Mouse (Mus musculus): ENCODE measurements around the gene Slc24a3. TPM values are rescaled to one million over a fixed set of nuclear protein-coding genes. Genes with fewer than 3 reads are reported as not detected.

Gene Slc24a3
- polyA plus RNA-seq, 1 experiment from 2014 or later: 3.5 TPM

DNA sequence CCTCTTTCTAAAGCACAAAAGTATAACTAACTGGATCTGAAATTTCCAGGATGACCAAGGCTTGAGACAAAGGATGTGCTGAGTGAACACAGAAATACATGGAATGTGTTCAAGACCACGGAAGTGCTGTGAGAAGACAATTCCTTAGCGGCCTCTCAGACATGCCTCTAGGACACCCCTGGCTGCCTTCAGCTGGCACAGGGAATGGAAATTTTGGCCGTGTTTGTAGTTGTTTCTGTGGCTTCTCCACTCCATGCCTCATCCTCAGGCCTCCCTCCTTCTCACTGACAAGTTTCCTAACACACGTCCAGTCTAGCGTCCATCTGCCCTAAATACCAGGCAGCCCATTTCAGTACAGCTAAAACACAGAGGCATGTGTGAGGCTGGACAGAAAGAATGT lies 262.4 kb downstream of the Slc24a3 start:
- 85% methylated on average over 5 of the region's 5 CpGs for WGBS
- Histone ChIP-seq H3K9ac (no peak overlapping the region), H3K36me3 (no peaks in the 10 kb centered on the region), H3K27ac (no peak overlapping the region), H3K4me2 (replicated peaks) (no peak overlapping the region), H3K4me1 (no peaks in the 10 kb centered on the region), H3K4me3 (no peak overlapping the region), H3K27me3 (no peaks in the 10 kb centered on the region), H3K9me3 (replicated peaks) (no peaks in the 10 kb centered on the region)
- no peak for ATAC-seq (ENCODE audit: low FRiP score)

DNA sequence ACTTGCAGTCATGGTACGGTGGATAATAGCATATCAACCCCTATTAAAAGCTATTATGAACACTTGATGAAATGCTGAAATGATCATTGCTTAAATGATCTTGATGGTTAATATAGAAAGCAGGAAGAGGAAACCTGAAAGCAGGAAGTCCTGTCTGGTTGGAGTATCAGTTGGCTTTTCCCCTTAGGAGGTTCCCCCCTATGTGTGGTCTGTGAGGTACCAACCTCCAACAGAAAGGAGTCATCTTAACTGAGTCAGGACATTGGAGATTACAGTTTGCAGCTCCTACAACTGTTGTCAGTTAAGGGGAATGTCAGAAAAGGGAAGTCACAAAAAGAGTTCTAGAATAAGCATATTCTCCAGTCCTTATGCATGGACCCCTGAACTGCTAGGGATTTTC lies 266.5 kb downstream of the Slc24a3 start:
- ATAC-seq (ENCODE audit: low FRiP score): no peak
- Histone ChIP-seq H3K36me3 (no peaks in the 10 kb centered on the region), H3K27me3 (no peaks in the 10 kb centered on the region), H3K4me3 (no peak overlapping the region), H3K4me1 (0 out of 2 replicates have a peak, but pooled peaks cover 2% of the 10 kb centered on the region), H3K9ac (no peak overlapping the region), H3K9me3 (replicated peaks) (no peaks in the 10 kb centered on the region), H3K4me2 (replicated peaks) (no peak overlapping the region), H3K27ac (no peak overlapping the region)
- WGBS: 93% methylated on average over 1 of the region's 1 CpGs

DNA sequence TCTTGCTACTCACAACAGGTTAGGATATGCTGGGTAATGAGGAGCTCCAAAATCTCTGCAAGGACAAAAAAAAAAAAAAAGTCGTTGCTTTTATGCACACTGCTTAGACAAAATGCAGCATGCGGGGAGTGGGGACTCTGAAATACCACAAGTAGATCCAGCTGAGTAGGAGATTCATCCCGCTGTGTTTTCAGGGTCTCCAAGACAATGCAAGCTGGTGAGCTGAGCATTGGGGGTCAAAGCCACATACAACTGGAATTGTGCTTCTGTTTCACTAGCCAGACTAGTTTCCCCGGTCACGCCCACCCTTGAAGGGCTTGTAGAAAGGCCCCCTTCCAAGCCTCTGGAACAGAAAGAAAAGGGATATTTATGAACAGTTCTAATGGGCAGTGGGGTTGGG lies 270.8 kb downstream of the Slc24a3 start:
- H3K4me1 ChIP-seq: 0 out of 2 replicates have a peak, but pooled peaks cover 2% of the 10 kb centered on the region
- WGBS: 43% methylated on average over 5 of the region's 5 CpGs
- ATAC-seq (ENCODE audit: low FRiP score): no peak

DNA sequence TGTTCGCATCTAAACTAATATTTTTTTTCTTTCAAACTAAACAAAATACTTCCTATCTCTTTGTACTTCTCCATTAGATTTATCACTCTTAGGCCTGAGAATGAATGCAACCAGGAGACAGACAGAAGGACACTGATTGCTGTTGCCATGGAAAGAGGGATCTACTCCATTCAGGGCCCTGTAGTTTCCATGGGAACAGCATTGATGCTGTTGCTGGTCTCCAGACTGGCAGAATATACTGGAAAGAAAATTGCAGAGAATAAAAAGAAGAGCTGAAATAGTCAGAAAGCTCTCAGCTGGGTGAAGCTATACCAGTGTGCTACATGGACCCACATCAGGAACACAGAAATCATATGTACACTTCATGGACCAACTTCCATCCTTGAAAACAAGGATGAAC lies 272.2 kb downstream of the Slc24a3 start:
- 94% methylated on average over 1 of the region's 1 CpGs for WGBS
- Histone ChIP-seq H3K27me3 (no peaks in the 10 kb centered on the region), H3K9me3 (replicated peaks) (no peaks in the 10 kb centered on the region), H3K9ac (no peak overlapping the region), H3K36me3 (no peaks in the 10 kb centered on the region), H3K4me2 (replicated peaks) (no peak overlapping the region), H3K4me1 (0 out of 2 replicates have a peak, but pooled peaks cover 2% of the 10 kb centered on the region), H3K27ac (no peak overlapping the region), H3K4me3 (no peak overlapping the region)
- ATAC-seq (ENCODE audit: low FRiP score): no peak

More for the DNA sequence above, 270.8 kb downstream of the Slc24a3 start:
- no peaks in the 10 kb centered on the region for H3K9me3 ChIP-seq (replicated peaks)
- H3K36me3 ChIP-seq: no peaks in the 10 kb centered on the region
- H3K4me3 ChIP-seq: no peak overlapping the region
- H3K27ac ChIP-seq: no peak overlapping the region
- no peaks in the 10 kb centered on the region for H3K27me3 ChIP-seq
- no peak overlapping the region for H3K9ac ChIP-seq
- no peak overlapping the region for H3K4me2 ChIP-seq (replicated peaks)

DNA sequence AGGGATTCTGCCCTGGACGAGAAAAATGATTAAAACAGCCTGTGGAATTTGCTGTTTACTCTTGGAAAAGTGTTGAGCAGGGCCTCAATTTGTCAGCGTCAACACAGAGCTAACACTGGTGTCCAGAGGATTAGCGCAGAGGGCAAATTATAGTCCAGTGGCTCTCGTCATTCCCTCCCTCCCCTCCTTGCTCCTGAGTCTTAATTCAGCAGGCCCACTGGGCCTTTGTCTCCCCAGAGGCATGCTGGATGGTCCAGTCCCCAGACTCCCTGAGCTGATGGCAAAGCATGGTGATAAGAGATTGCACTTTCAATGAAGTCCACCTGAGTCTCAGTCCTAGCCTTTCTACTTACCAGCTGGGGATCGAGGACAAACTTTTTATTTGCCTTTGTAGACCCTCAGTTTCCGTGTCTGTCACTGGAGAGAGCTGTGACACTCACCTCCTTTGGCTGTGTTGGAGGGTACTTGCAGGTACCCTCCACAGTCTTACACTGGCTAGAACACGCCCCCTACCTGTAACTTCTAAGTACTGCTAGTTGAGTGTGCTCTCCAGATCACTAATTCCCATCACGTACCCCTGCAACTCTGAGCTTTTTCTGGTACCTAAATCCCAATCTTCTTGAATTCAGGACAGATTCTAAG lies 289.7 kb downstream of the Slc24a3 start:
- ATAC-seq (ENCODE audit: low FRiP score): no peak
- no peaks in the 10 kb centered on the region for H3K36me3 ChIP-seq
- no peak overlapping the region for H3K9ac ChIP-seq
- 48% methylated on average over 8 of the region's 8 CpGs for WGBS
- no peaks in the 10 kb centered on the region for H3K9me3 ChIP-seq (replicated peaks)
- no peaks in the 10 kb centered on the region for H3K4me1 ChIP-seq
- no peak overlapping the region for H3K4me3 ChIP-seq
- no peaks in the 10 kb centered on the region for H3K27me3 ChIP-seq
- no peak overlapping the region for H3K27ac ChIP-seq
- H3K4me2 ChIP-seq (replicated peaks): no peak overlapping the region

DNA sequence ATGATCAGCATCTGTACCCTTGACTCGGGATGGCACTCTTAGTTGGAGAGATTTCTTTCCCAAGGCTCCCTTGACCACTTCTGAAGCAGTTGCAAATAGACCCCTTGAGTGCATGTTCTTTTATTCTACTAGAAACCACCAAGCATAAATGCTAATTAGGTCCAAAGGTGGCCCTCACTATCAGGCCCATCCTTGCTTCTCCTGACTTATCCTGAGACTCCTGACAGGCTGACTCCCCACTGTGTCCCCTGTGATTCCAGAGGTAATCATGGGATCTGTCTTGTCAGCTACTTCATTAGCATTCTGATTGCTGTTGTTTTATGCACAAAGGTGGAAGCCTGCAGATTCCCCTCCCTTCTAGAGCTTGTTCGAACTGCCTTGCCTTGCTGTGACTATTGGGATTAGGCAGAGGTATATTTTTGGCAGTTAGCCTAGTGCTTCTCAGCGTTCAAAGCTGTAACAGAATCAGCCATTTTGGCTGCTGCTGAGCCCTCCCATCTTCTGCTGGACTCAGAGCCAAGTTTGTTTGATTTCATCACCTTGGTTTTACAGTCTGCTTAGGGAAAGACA lies 293.4 kb downstream of the Slc24a3 start:
- Histone ChIP-seq H3K4me3 (no peak overlapping the region), H3K4me1 (no peaks in the 10 kb centered on the region), H3K4me2 (replicated peaks) (no peak overlapping the region), H3K9me3 (replicated peaks) (no peaks in the 10 kb centered on the region), H3K36me3 (no peaks in the 10 kb centered on the region), H3K9ac (no peak overlapping the region), H3K27ac (no peak overlapping the region), H3K27me3 (no peaks in the 10 kb centered on the region)
- ATAC-seq (ENCODE audit: low FRiP score): no peak
- WGBS: 62% methylated on average over 3 of the region's 3 CpGs

DNA sequence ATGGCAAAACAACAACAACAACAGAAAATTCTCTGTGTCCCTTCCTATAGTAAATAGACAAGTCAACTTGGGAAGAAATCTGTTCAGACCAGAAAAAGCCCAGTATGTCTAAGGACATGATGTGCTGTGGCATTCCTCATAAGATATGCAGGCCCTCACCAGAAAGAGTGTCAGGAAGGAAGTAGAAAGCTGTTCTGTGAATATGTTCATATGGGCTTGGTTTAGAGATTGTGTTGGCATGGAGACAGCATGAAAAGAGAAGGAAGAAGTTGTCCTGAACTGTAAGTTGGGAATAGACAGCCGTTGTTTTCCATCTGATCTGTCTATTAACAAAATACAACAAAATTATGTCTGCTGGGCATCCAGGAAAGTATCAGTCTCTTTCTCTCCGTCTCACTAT lies 294.7 kb downstream of the Slc24a3 start:
- WGBS: 88% methylated on average over 2 of the region's 2 CpGs
- no peaks in the 10 kb centered on the region for H3K27me3 ChIP-seq
- H3K4me3 ChIP-seq: no peak overlapping the region
- H3K9ac ChIP-seq: no peak overlapping the region
- no peak overlapping the region for H3K4me2 ChIP-seq (replicated peaks)
- no peak for ATAC-seq (ENCODE audit: low FRiP score)
- H3K27ac ChIP-seq: no peak overlapping the region
- H3K9me3 ChIP-seq (replicated peaks): no peaks in the 10 kb centered on the region
- H3K36me3 ChIP-seq: no peaks in the 10 kb centered on the region
- H3K4me1 ChIP-seq: no peaks in the 10 kb centered on the region

DNA sequence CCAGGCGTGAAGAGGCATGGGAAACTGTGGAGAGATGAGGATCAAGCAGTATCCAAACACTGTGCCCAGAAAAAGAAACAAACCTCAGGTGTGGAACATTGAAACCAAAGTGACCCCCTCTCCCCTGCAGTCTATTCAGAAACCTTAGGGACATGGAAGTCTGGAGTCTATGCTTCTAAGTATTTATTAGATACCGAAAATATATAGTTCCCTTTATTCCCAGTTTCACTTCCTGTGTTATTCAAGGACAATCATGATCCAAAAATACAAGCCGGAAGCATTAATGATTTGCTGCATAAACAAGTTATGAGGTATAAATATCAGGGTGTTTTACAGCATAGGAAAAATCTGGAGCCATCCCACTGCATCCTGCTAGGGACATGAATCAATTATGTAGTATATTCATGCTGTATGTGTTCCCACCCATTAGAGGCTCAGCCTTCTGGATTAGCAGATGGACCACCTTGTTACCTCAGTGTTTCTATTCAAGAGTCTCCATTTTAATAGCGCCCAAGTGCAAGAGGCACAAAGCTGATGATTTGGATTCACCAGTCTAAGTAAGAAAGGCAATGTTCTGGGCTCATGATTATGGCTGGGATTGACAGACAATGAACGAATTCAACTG lies 301.3 kb downstream of the Slc24a3 start:
- no peak for ATAC-seq (ENCODE audit: low FRiP score)
- 91% methylated on average over 5 of the region's 5 CpGs for WGBS

DNA sequence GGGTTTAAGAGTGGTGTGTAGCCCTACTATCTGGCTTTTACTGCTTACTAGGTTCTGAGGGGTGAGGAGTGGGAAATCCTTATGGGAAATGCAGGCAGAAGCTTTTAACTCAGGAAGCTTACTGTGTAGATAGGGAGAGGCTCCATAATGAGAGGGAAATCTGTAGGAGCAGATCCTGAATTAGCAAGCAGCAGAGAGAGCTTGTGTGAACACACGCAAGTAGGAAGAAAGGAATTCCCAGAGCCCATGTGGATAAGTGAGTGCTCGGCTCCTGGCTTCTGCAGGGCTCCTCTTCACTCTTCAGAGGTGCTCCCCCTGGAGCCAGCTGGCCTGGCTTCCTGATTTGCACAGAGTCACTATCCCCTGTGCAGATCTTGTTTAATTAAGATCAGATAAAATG lies 309.9 kb downstream of the Slc24a3 start:
- H3K36me3 ChIP-seq: no peaks in the 10 kb centered on the region
- no peak overlapping the region for H3K27ac ChIP-seq
- H3K4me2 ChIP-seq (replicated peaks): no peak overlapping the region
- no peaks in the 10 kb centered on the region for H3K9me3 ChIP-seq (replicated peaks)
- H3K9ac ChIP-seq: no peak overlapping the region
- no peaks in the 10 kb centered on the region for H3K27me3 ChIP-seq
- WGBS: 69% methylated on average over 2 of the region's 2 CpGs
- no peak overlapping the region for H3K4me3 ChIP-seq
- ATAC-seq (ENCODE audit: low FRiP score): no peak
- no peaks in the 10 kb centered on the region for H3K4me1 ChIP-seq

More for the DNA sequence above, 301.3 kb downstream of the Slc24a3 start:
- no peaks in the 10 kb centered on the region for H3K27me3 ChIP-seq
- H3K4me2 ChIP-seq (replicated peaks): no peak overlapping the region
- no peak overlapping the region for H3K4me3 ChIP-seq
- H3K4me1 ChIP-seq: no peaks in the 10 kb centered on the region
- H3K36me3 ChIP-seq: no peaks in the 10 kb centered on the region
- H3K9ac ChIP-seq: no peak overlapping the region
- no peak overlapping the region for H3K27ac ChIP-seq
- H3K9me3 ChIP-seq (replicated peaks): no peaks in the 10 kb centered on the region

DNA sequence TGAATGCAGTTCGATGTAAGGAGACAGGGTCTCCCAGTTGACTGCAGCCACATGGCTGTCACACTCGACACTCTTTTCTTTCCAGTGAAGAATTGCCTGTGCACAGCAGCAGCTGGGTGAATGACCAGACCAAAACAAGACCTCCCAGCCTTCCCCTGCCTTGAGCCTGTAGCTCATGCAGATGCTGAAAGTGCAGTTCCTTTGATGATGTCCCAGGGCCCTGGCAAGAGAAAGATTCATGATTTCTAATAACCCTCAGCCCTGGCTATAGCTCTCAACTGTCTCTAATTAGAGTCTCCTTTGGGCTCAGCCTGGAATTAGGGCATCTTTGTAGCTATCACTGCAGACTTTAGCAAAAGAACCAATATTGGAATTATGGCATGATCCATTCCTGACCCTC lies 312.1 kb downstream of the Slc24a3 start:
- Histone ChIP-seq H3K27ac (no peak overlapping the region), H3K9me3 (replicated peaks) (no peaks in the 10 kb centered on the region), H3K4me3 (no peak overlapping the region), H3K4me1 (no peaks in the 10 kb centered on the region), H3K9ac (no peak overlapping the region), H3K4me2 (replicated peaks) (no peak overlapping the region), H3K36me3 (no peaks in the 10 kb centered on the region), H3K27me3 (no peaks in the 10 kb centered on the region)
- 69% methylated on average over 2 of the region's 2 CpGs for WGBS
- no peak for ATAC-seq (ENCODE audit: low FRiP score)

DNA sequence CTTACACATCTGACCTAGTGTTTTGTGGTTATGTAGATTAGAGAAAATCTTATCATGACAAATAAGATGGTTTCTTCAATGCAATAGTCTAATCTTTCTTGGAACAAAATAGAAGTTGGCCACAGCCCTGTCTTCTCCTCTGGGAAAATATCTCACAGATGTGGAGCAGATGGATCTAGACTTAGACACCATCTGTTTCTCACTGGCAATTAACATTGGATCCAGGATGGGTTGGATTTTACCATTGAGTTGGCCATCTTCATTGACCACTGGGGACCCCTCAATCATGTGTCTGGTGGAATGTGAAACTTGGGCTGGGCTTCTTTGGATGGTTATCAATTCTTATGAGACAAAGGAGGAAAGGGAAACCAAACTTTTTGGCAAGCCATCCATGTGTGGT lies 332.7 kb downstream of the Slc24a3 start:
- Histone ChIP-seq H3K27me3 (no peaks in the 10 kb centered on the region), H3K36me3 (no peaks in the 10 kb centered on the region), H3K9me3 (replicated peaks) (no peaks in the 10 kb centered on the region), H3K4me2 (replicated peaks) (no peak overlapping the region), H3K4me3 (no peak overlapping the region), H3K27ac (no peak overlapping the region), H3K9ac (no peak overlapping the region), H3K4me1 (no peaks in the 10 kb centered on the region)
- ATAC-seq (ENCODE audit: low FRiP score): no peak

DNA sequence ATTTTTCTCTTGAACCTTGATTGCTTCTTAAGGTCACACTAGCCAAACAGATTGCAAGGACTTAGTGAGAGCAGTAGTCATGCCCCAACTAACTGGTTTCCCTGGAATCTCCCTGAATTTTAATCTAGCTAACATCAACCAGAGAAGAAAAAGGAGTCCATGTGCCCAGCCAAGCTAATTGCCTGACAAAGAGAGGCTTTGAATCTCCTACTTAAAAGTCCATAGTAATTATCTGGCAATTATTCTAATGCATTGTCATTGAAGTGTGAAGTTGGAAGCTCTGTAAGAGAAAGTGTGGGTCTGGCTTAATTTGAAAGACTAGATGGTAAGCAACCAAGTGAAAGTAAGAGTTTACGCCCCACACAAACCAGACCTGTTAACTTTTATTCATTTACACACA lies 333.9 kb downstream of the Slc24a3 start:
- ATAC-seq (ENCODE audit: low FRiP score): no peak
- WGBS: 87% methylated on average over 1 of the region's 1 CpGs

DNA sequence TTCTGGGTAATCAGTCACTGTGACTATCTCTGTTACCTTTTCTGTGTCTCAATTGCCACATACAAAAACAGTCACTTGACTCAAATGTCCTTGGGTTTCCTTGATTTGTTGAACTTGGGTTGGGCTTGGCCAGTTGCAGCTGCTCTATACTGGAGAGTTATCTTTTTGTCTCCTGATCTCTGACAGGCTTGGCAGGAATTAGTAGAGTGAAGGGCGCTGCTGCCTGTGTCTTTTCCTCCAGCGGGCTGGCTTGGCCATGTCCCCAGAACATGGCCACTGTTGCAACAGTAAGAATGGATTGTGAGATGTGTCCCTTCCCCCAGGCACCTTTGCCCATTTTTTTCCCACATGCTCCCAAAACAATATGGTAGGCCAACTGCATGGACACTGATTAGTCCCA lies 340.1 kb downstream of the Slc24a3 start:
- Histone ChIP-seq H3K9ac (no peak overlapping the region), H3K27me3 (no peaks in the 10 kb centered on the region), H3K4me2 (replicated peaks) (no peak overlapping the region), H3K4me1 (no peaks in the 10 kb centered on the region), H3K27ac (no peak overlapping the region), H3K36me3 (no peaks in the 10 kb centered on the region), H3K9me3 (replicated peaks) (no peaks in the 10 kb centered on the region), H3K4me3 (no peak overlapping the region)
- no peak for ATAC-seq (ENCODE audit: low FRiP score)
- 85% methylated on average over 2 of the region's 2 CpGs for WGBS

More for the DNA sequence above, 333.9 kb downstream of the Slc24a3 start:
- no peak overlapping the region for H3K4me3 ChIP-seq
- no peaks in the 10 kb centered on the region for H3K27me3 ChIP-seq
- no peak overlapping the region for H3K4me2 ChIP-seq (replicated peaks)
- no peaks in the 10 kb centered on the region for H3K4me1 ChIP-seq
- no peak overlapping the region for H3K9ac ChIP-seq
- no peaks in the 10 kb centered on the region for H3K9me3 ChIP-seq (replicated peaks)
- H3K27ac ChIP-seq: no peak overlapping the region
- no peaks in the 10 kb centered on the region for H3K36me3 ChIP-seq

All from hindbrain, embryonic 12.5 days (tissue).